Mouse (Mus musculus) erythroblast, embryonic 14.5 days (primary cell): ENCODE measurements around the gene Ovol1.

Experiments used
- GATA1 ChIP-seq: IDR thresholded peaks from 2 replicates; pipeline ENCODE4 v1.6.1; 2012; ENCODE audit warnings: low read length, inconsistent platforms, mixed read lengths
- TAL1 ChIP-seq: IDR thresholded peaks from 3 replicates; pipeline ENCODE4 v1.6.1; 2012; ENCODE audit warnings: low read length, inconsistent platforms, mixed read lengths

GRCm38 (mm10) chr19:5568470-5569140 is 8.2 kb upstream of the Ovol1 start:
- TF ChIP-seq TAL1, result no peak
- no peak for TF ChIP-seq GATA1
